Mouse (Mus musculus) embryonic facial prominence, embryonic 14.5 days (tissue): Measurements from ENCODE around the gene Rsl1d1. TPM values are rescaled to one million over a fixed set of nuclear protein-coding genes. Genes with fewer than 3 reads are reported as not detected.

Source experiments
- ATAC-seq: fragments of 200-750 bp; cut with Nextera tagmentation; 2 replicates; pipeline ENCODE4 v1.8.0; 2017; ENCODE audit warnings: low read depth, moderate number of reproducible peaks, moderate TSS enrichment
- DNase-seq: peaks from one replicate; pipeline ENCODE4 v3.0.0-alpha.2; 2015; ENCODE audit warnings: low spot score
- H3K27ac ChIP-seq: fragments of 300-500 bp; sonication (generic); replicated peaks from 2 replicates; pipeline ENCODE4 v1.5.1; 2014; ENCODE audit warnings: low read depth, mild to moderate bottlenecking, low read length, moderate library complexity
- H3K27me3 ChIP-seq: fragments of 300-500 bp; sonication (generic); replicated peaks from 2 replicates; pipeline ENCODE4 v1.6.1; 2014; ENCODE audit warnings: low read length; ENCODE audit not compliant: control insufficient read depth, insufficient read depth
- H3K36me3 ChIP-seq: fragments of 300-500 bp; sonication (generic); 2 replicates; pipeline ENCODE4 v1.6.1; 2014; ENCODE audit warnings: low read length, mixed read lengths; ENCODE audit not compliant: control insufficient read depth, insufficient read depth
- H3K4me1 ChIP-seq: fragments of 300-500 bp; sonication (generic); 2 replicates; pipeline ENCODE4 v1.6.1; 2014; ENCODE audit warnings: antibody characterized with exemption, low read length; ENCODE audit not compliant: control insufficient read depth, insufficient read depth
- H3K4me2 ChIP-seq: fragments of 300-500 bp; sonication (generic); 2 replicates; pipeline ENCODE4 v1.6.1; 2014; ENCODE audit warnings: low read depth, mild to moderate bottlenecking, low read length, moderate library complexity, mixed read lengths
- H3K4me3 ChIP-seq: fragments of 300-500 bp; sonication (generic); 2 replicates; pipeline ENCODE4 v1.5.1; 2014; ENCODE audit warnings: low read depth, mild to moderate bottlenecking, low read length
- H3K9ac ChIP-seq: fragments of 300-500 bp; sonication (generic); 2 replicates; pipeline ENCODE4 v1.6.1; 2014; ENCODE audit warnings: low read depth, mild to moderate bottlenecking, low read length, moderate library complexity, mixed read lengths
- H3K9me3 ChIP-seq: fragments of 300-500 bp; sonication (generic); 2 replicates; pipeline ENCODE4 v1.6.1; 2016; ENCODE audit warnings: low read length; ENCODE audit not compliant: control insufficient read depth
- WGBS: fragments of 180-500 bp; shearing (Covaris S2); extraction: QIAGEN DNeasy Blood & Tissue Kit; methylation state at CpG from one replicate; pipeline ENCODE4 v1.1.7; 2014; 5-methylcytosine and 5-hydroxymethylcytosine counted together
- polyA plus RNA-seq: library from polyadenylated mRNA; unstranded; fragments of >200 nt; fragmentation: Nextera tagmentation; extraction: Ambion mirVana; gene quantifications from 2 replicates; pipeline ENCODE4 v1.2.1, GENCODE M21; 2014

Gene Rsl1d1
- 169 and 188 TPM in 2 replicates for polyA plus RNA-seq

DNA sequence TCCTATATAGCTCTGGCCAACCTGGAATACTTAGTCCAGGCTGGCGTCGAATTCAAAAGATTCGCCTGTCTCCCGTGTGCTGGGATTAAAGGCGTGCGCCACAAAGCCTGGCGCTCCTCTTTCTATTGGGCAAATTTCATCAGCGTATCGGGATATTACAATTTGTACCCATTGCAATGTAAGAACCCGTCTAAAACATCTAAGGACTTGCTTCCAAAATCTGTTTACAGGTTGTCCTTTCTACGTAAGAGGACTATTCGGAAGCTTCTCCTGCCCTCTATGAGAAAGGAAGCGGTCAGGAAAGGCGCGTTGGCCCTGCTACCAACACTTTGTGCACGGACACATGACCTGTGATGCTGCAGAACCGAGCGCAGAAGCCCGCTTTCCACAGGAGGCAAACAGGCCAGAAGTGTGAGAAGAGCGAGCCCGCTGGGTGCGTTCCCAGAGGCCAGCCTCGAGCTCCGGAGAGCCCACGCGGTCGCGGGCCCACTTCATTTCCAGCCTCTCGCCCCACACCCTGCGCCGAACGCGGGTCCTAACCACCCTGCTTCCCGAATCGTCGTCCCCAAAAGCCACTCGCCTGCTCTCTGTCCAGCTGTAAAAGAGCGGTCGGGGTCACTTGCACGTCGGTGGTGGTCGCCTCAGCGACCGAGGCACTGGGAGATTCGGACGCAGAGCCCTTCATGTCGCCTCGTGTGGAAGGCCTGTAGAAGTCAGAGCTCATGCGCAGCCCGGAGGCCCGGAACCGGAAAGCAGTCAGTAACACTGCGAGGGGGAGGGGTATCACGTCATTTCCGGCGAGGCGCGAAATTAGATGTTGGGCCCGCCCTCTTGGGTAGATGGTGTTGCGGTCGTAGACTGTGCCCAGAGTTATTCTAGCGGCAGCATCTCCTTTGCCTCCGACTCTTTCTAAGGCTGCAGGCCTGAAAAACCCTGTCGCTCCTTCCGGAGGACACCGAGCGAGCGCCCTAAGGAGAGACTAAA, at the start of gene Rsl1d1:
Gene Rsl1d1, minus strand, starts transcription at position 761 of the 984 bp plus-strand sequence.
- Histone ChIP-seq H3K27ac (peak within 1 kb of the TSS; percentile 86), H3K4me2 (peak within 1 kb of the TSS; percentile 72), H3K4me1 (peaks cover 20% of the 10 kb centered on the region), H3K9ac (peak within 1 kb of the TSS; percentile 93), H3K36me3 (peaks cover 48% of the 10 kb centered on the region), H3K9me3 (no peaks in the 10 kb centered on the region), H3K27me3 (no peaks in the 10 kb centered on the region), H3K4me3 (peak within 1 kb of the TSS; percentile 79)
- DNase-seq = peak; percentile 98
- under 1% methylated on average over 58 of the region's 68 CpGs for WGBS
- ATAC-seq = peak; percentile 98

DNA sequence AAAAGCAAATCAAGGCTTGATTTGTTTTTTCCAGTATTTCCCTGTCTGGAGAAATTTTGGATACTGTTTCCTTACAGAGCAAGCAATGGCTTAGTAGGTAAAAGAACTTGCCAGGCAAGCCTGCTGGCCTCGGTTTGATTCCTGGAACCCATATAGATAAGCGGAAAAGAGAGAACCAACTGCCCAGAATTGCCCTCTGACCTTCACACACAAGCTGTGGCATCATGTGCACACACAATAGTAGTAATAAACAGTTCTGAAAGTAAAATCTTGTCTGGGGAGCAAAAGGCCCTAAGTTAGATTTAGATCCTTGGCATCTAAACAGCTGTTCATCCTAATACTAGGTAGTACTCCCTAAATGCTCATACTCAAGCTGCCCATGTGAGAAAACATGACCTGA, 44.7 kb upstream of the Rsl1d1 start:
- DNase-seq = no peak
- no peaks in the 10 kb centered on the region for H3K9me3 ChIP-seq
- WGBS = 85% methylated on average over 2 of the region's 2 CpGs

GRCm38 (mm10) chr16:11245767-11246166, 42.6 kb upstream of the Rsl1d1 start:
- Histone ChIP-seq H3K4me2 (no peak overlapping the region), H3K27me3 (no peaks in the 10 kb centered on the region), H3K9ac (no peak overlapping the region), H3K36me3 (0 out of 2 replicates have a peak, but pooled peaks cover 4% of the 10 kb centered on the region), H3K9me3 (no peaks in the 10 kb centered on the region), H3K4me1 (no peaks in the 10 kb centered on the region), H3K27ac (no peak overlapping the region), H3K4me3 (no peak overlapping the region)
- ATAC-seq = no peak
- no peak for DNase-seq
- WGBS = 80% methylated on average over 9 of the region's 9 CpGs

More for the DNA sequence above, 44.7 kb upstream of the Rsl1d1 start:
- Histone ChIP-seq H3K4me1 (peaks cover 11% of the 10 kb centered on the region), H3K27ac (no peak overlapping the region), H3K4me2 (no peak overlapping the region), H3K4me3 (no peak overlapping the region), H3K36me3 (0 out of 2 replicates have a peak, but pooled peaks cover 4% of the 10 kb centered on the region), H3K27me3 (no peaks in the 10 kb centered on the region), H3K9ac (no peak overlapping the region)
- ATAC-seq = no peak

- 93% methylated on average over 1 of the region's 1 CpGs for WGBS
- no peak overlapping the region for H3K4me2 ChIP-seq
- peaks cover 13% of the 10 kb centered on the region for H3K36me3 ChIP-seq
- no peak overlapping the region for H3K27ac ChIP-seq
- H3K9me3 ChIP-seq = no peaks in the 10 kb centered on the region
- no peak overlapping the region for H3K4me3 ChIP-seq
- ATAC-seq (no peak), DNase-seq (no peak)
- H3K27me3 ChIP-seq = no peaks in the 10 kb centered on the region
- no peak overlapping the region for H3K9ac ChIP-seq
- no peaks in the 10 kb centered on the region for H3K4me1 ChIP-seq
These were observed 39.3 kb upstream of the Rsl1d1 start for GRCm38 (mm10) chr16:11242401-11242800.

DNA sequence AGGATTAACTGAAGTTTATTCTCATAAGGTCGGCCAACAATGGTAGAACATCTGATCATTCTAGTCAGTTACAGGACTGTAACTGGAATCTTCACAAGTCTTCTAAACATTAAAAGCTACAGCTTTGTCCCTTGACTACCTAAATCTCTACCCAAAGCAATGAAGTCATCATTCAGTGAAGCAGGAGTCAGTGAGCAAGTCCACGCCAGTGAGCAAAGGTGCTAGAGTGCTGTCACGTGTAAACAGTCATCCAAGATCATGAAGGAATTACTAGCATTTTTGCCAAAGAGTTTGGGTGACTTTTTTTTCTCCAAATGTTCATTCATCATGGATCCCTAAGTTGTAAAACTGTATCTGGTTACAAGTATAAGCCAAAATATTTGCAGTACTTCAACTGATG, 14.7 kb upstream of the Rsl1d1 start:
- no peak overlapping the region for H3K27ac ChIP-seq
- H3K9me3 ChIP-seq = no peaks in the 10 kb centered on the region
- H3K4me2 ChIP-seq = no peak overlapping the region
- ATAC-seq = no peak
- H3K27me3 ChIP-seq = no peaks in the 10 kb centered on the region
- H3K36me3 ChIP-seq = peaks cover 67% of the 10 kb centered on the region
- 87% methylated on average over 3 of the region's 3 CpGs for WGBS
- no peak overlapping the region for H3K4me3 ChIP-seq
- no peak for DNase-seq
- no peaks in the 10 kb centered on the region for H3K4me1 ChIP-seq
- no peak overlapping the region for H3K9ac ChIP-seq

DNA sequence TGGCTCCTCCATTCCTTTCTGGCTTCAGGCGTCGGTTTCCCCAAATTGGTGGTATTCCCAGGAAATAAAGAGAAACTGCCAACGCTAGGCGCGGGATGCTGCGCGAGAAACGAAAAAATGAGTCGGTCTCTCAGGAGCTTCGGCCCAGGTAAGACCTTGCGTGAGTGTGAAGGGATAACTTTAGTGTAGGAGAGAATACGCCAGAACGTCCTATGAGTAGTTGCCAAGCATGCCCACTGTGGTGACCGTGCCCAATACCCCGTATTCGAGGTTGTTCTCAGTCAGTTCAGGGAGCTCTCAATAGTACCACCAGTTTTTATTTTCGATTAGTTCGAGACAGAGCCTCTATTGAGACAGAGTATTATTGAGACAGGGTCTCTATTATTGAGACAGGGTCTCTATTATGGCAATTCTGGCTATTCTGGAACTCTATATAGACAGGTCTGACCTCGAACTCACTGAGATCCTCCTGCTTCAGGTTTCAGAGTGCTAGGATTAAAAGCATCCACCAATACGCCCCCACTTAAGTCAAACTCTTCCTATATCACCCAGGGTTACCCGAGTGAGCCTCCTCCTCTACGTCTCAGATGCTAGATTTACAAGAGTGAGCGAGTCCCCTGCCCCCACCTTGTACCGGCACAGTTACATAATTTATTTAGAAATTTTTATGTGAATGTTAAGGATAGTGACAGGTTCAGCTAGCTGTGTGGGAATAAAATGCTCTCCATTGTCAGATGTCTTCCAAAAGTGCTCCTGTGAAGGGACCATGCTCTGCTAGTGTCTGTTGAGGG, 664 bp upstream of the Rsl1d1 start:
- Histone ChIP-seq H3K27ac (peak overlapping the region; percentile 86), H3K4me3 (peak overlapping the region; percentile 79), H3K4me2 (peak overlapping the region; percentile 72), H3K9me3 (no peaks in the 10 kb centered on the region), H3K9ac (peak overlapping the region; percentile 93), H3K27me3 (no peaks in the 10 kb centered on the region), H3K36me3 (peaks cover 44% of the 10 kb centered on the region), H3K4me1 (peaks cover 16% of the 10 kb centered on the region)
- DNase-seq = no peak
- ATAC-seq = 0 out of 2 replicates have a peak, but pooled peaks have one; percentile 19
- 5% methylated on average over 24 of the region's 24 CpGs for WGBS

DNA sequence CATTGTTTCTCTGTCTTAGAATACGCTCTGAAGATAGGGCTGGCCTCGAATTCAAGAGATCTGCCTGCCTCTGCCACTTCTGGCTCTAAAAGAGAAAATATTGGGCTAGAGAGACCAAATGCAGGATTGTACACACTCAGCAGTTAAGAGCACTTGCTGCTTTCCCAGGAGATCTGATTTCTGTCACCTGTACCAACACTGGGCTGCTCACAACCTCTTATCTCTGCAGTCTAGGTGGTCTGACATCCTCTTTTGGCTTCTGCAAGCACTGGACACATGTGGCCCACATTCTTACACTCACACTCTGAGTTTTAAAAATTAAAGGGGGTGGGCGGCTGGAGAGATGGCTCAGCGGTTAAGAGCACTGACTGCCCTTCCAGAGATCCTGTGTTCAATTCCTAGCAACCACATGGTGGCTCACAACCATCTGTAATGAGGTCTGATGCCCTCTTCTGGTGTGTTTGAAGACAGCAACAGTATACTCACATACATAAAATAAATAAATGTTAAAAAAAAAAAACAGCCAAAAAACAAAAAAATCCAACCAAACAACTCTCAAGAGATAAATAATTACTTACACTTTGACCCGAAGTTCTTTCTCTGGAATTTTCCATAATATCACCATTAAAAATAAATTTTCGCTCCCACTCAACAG, 1.3 kb downstream of the Rsl1d1 start:
- H3K36me3 ChIP-seq = peaks cover 49% of the 10 kb centered on the region
- 65% methylated on average over 6 of the region's 6 CpGs for WGBS

DNA sequence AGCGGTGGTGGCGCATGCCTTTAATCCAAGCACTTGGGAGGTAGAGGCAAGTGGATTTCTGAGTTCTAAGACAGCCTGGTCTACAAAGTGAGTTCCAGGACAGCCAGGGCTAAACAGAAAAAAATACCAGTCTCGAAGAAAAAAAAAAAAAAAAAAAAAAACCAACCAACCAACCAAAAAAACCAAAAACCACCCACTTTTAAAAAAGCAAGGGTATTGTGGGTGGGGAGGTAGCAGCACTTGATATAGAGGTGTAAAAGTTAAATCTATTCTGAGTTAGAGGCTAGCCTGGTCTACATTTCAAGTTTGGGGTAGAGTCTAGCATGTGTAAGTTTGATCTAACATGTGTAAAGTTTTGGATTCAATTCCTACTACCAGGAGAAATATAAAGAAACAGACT, 2.9 kb downstream of the Rsl1d1 start:
- Histone ChIP-seq H3K4me3 (no peak overlapping the region), H3K4me2 (no peak overlapping the region), H3K9me3 (no peaks in the 10 kb centered on the region), H3K27me3 (no peaks in the 10 kb centered on the region), H3K27ac (no peak overlapping the region), H3K36me3 (peaks cover 65% of the 10 kb centered on the region), H3K4me1 (peaks cover 20% of the 10 kb centered on the region), H3K9ac (no peak overlapping the region)
- WGBS = 89% methylated on average over 3 of the region's 3 CpGs
- DNase-seq (no peak), ATAC-seq (no peak)

More for the DNA sequence above, 1.3 kb downstream of the Rsl1d1 start:
- H3K27me3 ChIP-seq = no peaks in the 10 kb centered on the region
- DNase-seq (no peak), ATAC-seq (no peak)
- H3K4me1 ChIP-seq = peaks cover 20% of the 10 kb centered on the region
- H3K4me3 ChIP-seq = peak overlapping the region; percentile 79
- no peaks in the 10 kb centered on the region for H3K9me3 ChIP-seq
- no peak overlapping the region for H3K27ac ChIP-seq
- peak overlapping the region; percentile 72 for H3K4me2 ChIP-seq
- peak overlapping the region; percentile 93 for H3K9ac ChIP-seq
